Mouse (Mus musculus) kidney, adult 8-10 months (tissue): Measurements from ENCODE around the gene Ptgfrn.

Source experiments
- DNase-seq, 2 experiments: peaks; one replicate each; pipeline ENCODE4 v3.0.0; 2022

The Ptgfrn gene

GRCm38 (mm10) chr3:101077710-101078100 is 32.4 kb downstream of the Ptgfrn start:
- no peak for DNase-seq

- no peak for DNase-seq
Observed at GRCm38 (mm10) chr3:101076966-101077709, 32.9 kb downstream of the Ptgfrn start.

GRCm38 (mm10) chr3:101075866-101076265 is 34.2 kb downstream of the Ptgfrn start:
- no peak for DNase-seq

- DNase-seq: no peak
Observed at GRCm38 (mm10) chr3:101073384-101073783, 36.7 kb downstream of the Ptgfrn start.

GRCm38 (mm10) chr3:101072506-101073215 is 37.4 kb downstream of the Ptgfrn start:
- no peak for DNase-seq

- no peak for DNase-seq
Observed at GRCm38 (mm10) chr3:101071576-101071975, 38.5 kb downstream of the Ptgfrn start.

- DNase-seq: no peak
Observed at GRCm38 (mm10) chr3:101070796-101071235, 39.3 kb downstream of the Ptgfrn start.

GRCm38 (mm10) chr3:101070230-101070795 is 39.8 kb downstream of the Ptgfrn start:
- DNase-seq: no peak

GRCm38 (mm10) chr3:101068701-101069100 is 41.4 kb downstream of the Ptgfrn start:
- DNase-seq: no peak

GRCm38 (mm10) chr3:101066175-101066574 is 43.9 kb downstream of the Ptgfrn start:
- no peak for DNase-seq

GRCm38 (mm10) chr3:101061865-101062585 is 48.1 kb downstream of the Ptgfrn start:
- no peak for DNase-seq

GRCm38 (mm10) chr3:101059214-101059613 is 50.9 kb downstream of the Ptgfrn start:
- no peak for DNase-seq

- DNase-seq: no peak
Observed at GRCm38 (mm10) chr3:101058203-101058602, 51.9 kb downstream of the Ptgfrn start.

GRCm38 (mm10) chr3:101055216-101055615 is 54.9 kb downstream of the Ptgfrn start:
- no peak for DNase-seq

GRCm38 (mm10) chr3:101051601-101052000 is 58.5 kb downstream of the Ptgfrn start:
- no peak for DNase-seq

- no peak for DNase-seq
Observed at GRCm38 (mm10) chr3:101049997-101050396, 60.1 kb downstream of the Ptgfrn start.

GRCm38 (mm10) chr3:101048781-101049180 is 61.3 kb downstream of the Ptgfrn start:
- no peak for DNase-seq

- no peak for DNase-seq
Observed at GRCm38 (mm10) chr3:101047586-101048275, 62.3 kb downstream of the Ptgfrn start.

- no peak for DNase-seq
Observed at GRCm38 (mm10) chr3:101045431-101045830, 64.6 kb downstream of the Ptgfrn start.

GRCm38 (mm10) chr3:101044686-101045085 is 65.4 kb downstream of the Ptgfrn start:
- DNase-seq: no peak

- no peak for DNase-seq
Observed at GRCm38 (mm10) chr3:101041997-101042396, 68.1 kb downstream of the Ptgfrn start.

GRCm38 (mm10) chr3:101037984-101038545 is 72.0 kb downstream of the Ptgfrn start:
- no peak for DNase-seq
